In genomic region chr5:150566226-150566625, GRCm38 (mm10) we compare ENCODE assay signal across 17 mouse cellular contexts. TPM values are rescaled to one million over a fixed set of nuclear protein-coding genes. Genes with fewer than 3 reads are reported as not detected.
DNase-seq lines count a peak whose midpoint lies in the region; ATAC-seq and TF ChIP-seq lines count a peak whose summit lies in the region.
"Had no signal": no experiment of that assay in that cellular context is flagged by ENCODE, and none has a peak within 500 bp of the region (broad histone marks: within the 10 kb centered on the region; RNA-seq: fewer than 3 reads in every experiment).

No protein-coding gene starts in this region.

- DNase-seq in kidney, postnatal 0 days (ENCODE audit: low spot score): peak; percentile 2
- no peak for DNase-seq in kidney, adult 2 months
- peak; percentile 21 for DNase-seq in 3T3-L1 (ENCODE audit: low read depth, low spot score)
- DNase-seq in R1 (ENCODE audit: low read depth, low spot score): peak; percentile 18
- DNase-seq in left cerebral cortex, postnatal 14 days (ENCODE audit: low spot score in 2 of 2): peak; percentile 70 to 77
- no peak for DNase-seq in gastrocnemius, postnatal 14 days
- DNase-seq in ovary, postnatal 14 days (ENCODE audit: low spot score): no peak
- DNase-seq: cerebellum, adult 8-10 months; heart, adult 18-20 months; kidney, postnatal 36 days had no signal

- no peak overlapping the region for H3K4me3 ChIP-seq in kidney, postnatal 0 days (replicated peaks; ENCODE audit: low read depth, low read length)
- H3K4me3 ChIP-seq in kidney, adult 2 months (ENCODE audit: insufficient read depth, low read depth, low read length): no peak overlapping the region
- H3K4me3 ChIP-seq: limb, embryonic 12.5 days had no signal

- intact Hi-C loops in left cerebral cortex, postnatal 14 days (cut with DNase I): no loop called here
- intact Hi-C loops in gastrocnemius, postnatal 14 days (cut with DNase I; ENCODE audit: low total_unique reads): no loop called here

- H3K4me2 ChIP-seq in kidney, postnatal 0 days (ENCODE audit: low read length): no peak overlapping the region
- H3K4me2 ChIP-seq: limb, embryonic 12.5 days had no signal

- no peak for TF ChIP-seq CTCF in kidney, postnatal 0 days (IDR thresholded peaks at IDR 0.05; ENCODE audit: low read depth)
- no peak for TF ChIP-seq CTCF in kidney, adult 2 months (conservative IDR thresholded peaks at IDR 0.05; ENCODE audit: insufficient read depth, insufficient read length, low read depth, low read length)

- H3K36me3 ChIP-seq in kidney, postnatal 0 days (ENCODE audit: insufficient read depth, low read length): peaks cover 17% of the 10 kb centered on the region
- no peaks in the 10 kb centered on the region; the same call in 1 of the 2 replicates for H3K36me3 ChIP-seq in kidney, adult 2 months (ENCODE audit: control insufficient read depth, insufficient read depth, low read length)

- no peaks in the 10 kb centered on the region for H3K9me3 ChIP-seq in kidney, postnatal 0 days (replicated peaks; ENCODE audit: low read length)
- H3K9me3 ChIP-seq: limb, embryonic 12.5 days had no signal

- no peaks in the 10 kb centered on the region for H3K27me3 ChIP-seq in kidney, postnatal 0 days (ENCODE audit: insufficient read depth, low read length)
- no peaks in the 10 kb centered on the region for H3K27me3 ChIP-seq in kidney, adult 2 months (replicated peaks; ENCODE audit: control insufficient read depth, insufficient read depth, low read length)
- H3K27me3 ChIP-seq: limb, embryonic 12.5 days had no signal

- H3K27ac ChIP-seq in kidney, postnatal 0 days: no peak overlapping the region
- H3K27ac ChIP-seq in kidney, adult 2 months (ENCODE audit: insufficient read depth, low read depth, low read length): no peak overlapping the region
- H3K27ac ChIP-seq: limb, embryonic 12.5 days had no signal

- TF ChIP-seq POLR2A in kidney, adult 2 months (IDR thresholded peaks at IDR 0.05; ENCODE audit: low read depth, low read length): no peak

- no peak for ATAC-seq in kidney, postnatal 0 days (replicated peaks; ENCODE audit: low FRiP score, low read depth)
- ATAC-seq: midbrain, embryonic 16.5 days had no signal

- 60% methylated on average over 3 of the region's 3 CpGs for WGBS in kidney, postnatal 0 days
- 51% methylated on average over 3 of the region's 3 CpGs for WGBS in kidney, adult 2 months

- no peaks in the 10 kb centered on the region for H3K4me1 ChIP-seq in kidney, postnatal 0 days (replicated peaks; ENCODE audit: insufficient read depth, low read length)
- no peaks in the 10 kb centered on the region for H3K4me1 ChIP-seq in kidney, adult 2 months (ENCODE audit: control insufficient read depth, insufficient read depth, low read length)
- H3K4me1 ChIP-seq: limb, embryonic 12.5 days had no signal

- no peak overlapping the region for H3K9ac ChIP-seq in kidney, postnatal 0 days (ENCODE audit: low read depth, low read length)
- H3K9ac ChIP-seq: limb, embryonic 12.5 days had no signal

RNA-seq across cellular contexts. Expression of gene N4bp2l1, which starts 30.8 kb away (rescaled TPM):
- polyA plus RNA-seq in kidney, postnatal 0 days (2015; fragmentation: Nextera tagmentation; extraction: Ambion mirVana): 6.9 and 8.6 TPM in 2 replicates
- 6.9 and 7.8 TPM in 2 replicates for polyA plus RNA-seq in kidney, adult 2 months (2012; rRNA removed)
- total RNA-seq in left cerebral cortex, postnatal 14 days (2021): 10 to 100 TPM; 36.8 to 39.5 TPM
- 1 to 10 TPM; 1.7 to 3.6 TPM for total RNA-seq in gastrocnemius, postnatal 14 days (2021)

RNA-seq across cellular contexts. Expression of gene Brca2, which starts 43.8 kb away (rescaled TPM):
- polyA plus RNA-seq in kidney, postnatal 0 days (2015; fragmentation: Nextera tagmentation; extraction: Ambion mirVana): 12.7 and 13.6 TPM in 2 replicates
- polyA plus RNA-seq in kidney, adult 2 months (2012; rRNA removed): 2.2 and 2.5 TPM in 2 replicates
- 1 to 10 TPM; 6.8 to 7.3 TPM for total RNA-seq in left cerebral cortex, postnatal 14 days (2021)
- total RNA-seq in gastrocnemius, postnatal 14 days (2021): 1 to 10 TPM; 2.7 to 3.1 TPM

RNA-seq across cellular contexts. Expression of gene Zar1l, which starts 48.3 kb away (rescaled TPM):
- not detected in 2 replicates for polyA plus RNA-seq in kidney, postnatal 0 days (2015; fragmentation: Nextera tagmentation; extraction: Ambion mirVana)
- not detected in 2 replicates for polyA plus RNA-seq in kidney, adult 2 months (2012; rRNA removed)
- under 1 TPM; 0.81 to 0.91 TPM for total RNA-seq in left cerebral cortex, postnatal 14 days (2021)
- total RNA-seq in gastrocnemius, postnatal 14 days (2021): not detected
- total RNA-seq: heart, adult 18-20 months; megakaryocyte progenitor cell, adult 5-6 weeks had no signal
- polyA plus RNA-seq: heart, postnatal 0 days; limb, embryonic 12.5 days; liver, embryonic 16.5 days; midbrain, embryonic 16.5 days; neural tube, embryonic 11.5 days; thymus, postnatal 0 days had no signal

Comparison
In these comparisons a context has a peak if more than half of its experiments do, and no peak if none do; other contexts are left out.
1. DNase-seq: peak in kidney, postnatal 0 days (single experiment), 3T3-L1 (single experiment), R1 (single experiment) and left cerebral cortex, postnatal 14 days (2 of 2); none in kidney, adult 2 months (single experiment), gastrocnemius, postnatal 14 days (single experiment) and ovary, postnatal 14 days (single experiment).
2. RNA of gene N4bp2l1, which starts 30.8 kb away (total RNA-seq): 36.8 to 39.5 TPM in left cerebral cortex, postnatal 14 days; 1.7 to 3.6 TPM in gastrocnemius, postnatal 14 days; every median in the first group is over 4 times any median in the second.